In genomic region chr11:8525463-8526145, GRCm38 (mm10) we compare ENCODE assay signal across 14 mouse cellular contexts.
DNase-seq lines count a peak whose midpoint lies in the region; ATAC-seq lines count a peak whose summit lies in the region.
"Had no signal": no experiment of that assay in that cellular context is flagged by ENCODE, and none has a peak within 500 bp of the region (broad histone marks: within the 10 kb centered on the region; RNA-seq: fewer than 3 reads in every experiment).

No protein-coding gene starts in this region.

- no peak overlapping the region for H3K4me2 ChIP-seq in embryonic facial prominence, embryonic 13.5 days
- no peak overlapping the region for H3K4me2 ChIP-seq in lung, embryonic 15.5 days
- no peak overlapping the region for H3K4me2 ChIP-seq in stomach, embryonic 16.5 days (ENCODE audit: low read depth, low read length)
- H3K4me2 ChIP-seq: neural tube, embryonic 13.5 days had no signal

- WGBS in embryonic facial prominence, embryonic 13.5 days, result 52% methylated on average over 9 of the region's 9 CpGs
- 79% methylated on average over 9 of the region's 9 CpGs for WGBS in embryonic facial prominence, embryonic 10.5 days
- 32% methylated on average over 9 of the region's 9 CpGs for WGBS in lung, embryonic 15.5 days
- WGBS in stomach, embryonic 16.5 days, result 51% methylated on average over 9 of the region's 9 CpGs

- H3K36me3 ChIP-seq in embryonic facial prominence, embryonic 13.5 days, result peaks cover 85% of the 10 kb centered on the region
- H3K36me3 ChIP-seq in embryonic facial prominence, embryonic 10.5 days (replicated peaks), result peaks cover 78% of the 10 kb centered on the region
- H3K36me3 ChIP-seq in lung, embryonic 15.5 days, result peaks cover 18% of the 10 kb centered on the region
- H3K36me3 ChIP-seq in stomach, embryonic 16.5 days (ENCODE audit: control insufficient read depth, insufficient read depth, low read length), result peaks cover 6% of the 10 kb centered on the region; the same call in 1 of the 2 replicates
- H3K36me3 ChIP-seq: neural tube, embryonic 13.5 days had no signal

- ATAC-seq in embryonic facial prominence, embryonic 13.5 days (ENCODE audit: insufficient number of reproducible peaks, insufficient read depth, low FRiP score, low TSS enrichment, low read depth), result no peak
- ATAC-seq in lung, embryonic 15.5 days (ENCODE audit: borderline replicate concordance, extremely low read depth, low FRiP score, low TSS enrichment), result peak; percentile 86
- ATAC-seq in stomach, embryonic 16.5 days (ENCODE audit: insufficient read depth, low FRiP score), result no peak

- no peak for DNase-seq in embryonic facial prominence, embryonic 10.5 days (ENCODE audit: low spot score)
- peak; percentile 22 for DNase-seq in kidney, adult 9 months
- DNase-seq in kidney, adult 8-10 months, result no peak
- no peak for DNase-seq in lung, postnatal 14 days
- no peak for DNase-seq in thymus, postnatal 10 days (ENCODE audit: low spot score in 2 of 2)
- DNase-seq: cerebellum, adult 9-10 months; embryo, embryonic 11 days; gastrocnemius, postnatal 25 days; right cerebral cortex, postnatal 4 days; thymus, postnatal 25 days had no signal

- peak overlapping the region; percentile 40; the same call in 1 of the 2 replicates for H3K9ac ChIP-seq in embryonic facial prominence, embryonic 13.5 days
- H3K9ac ChIP-seq in lung, embryonic 15.5 days, result no peak overlapping the region
- H3K9ac ChIP-seq in stomach, embryonic 16.5 days (ENCODE audit: low read length), result no peak overlapping the region
- H3K9ac ChIP-seq: neural tube, embryonic 13.5 days had no signal

- H3K4me1 ChIP-seq in embryonic facial prominence, embryonic 13.5 days, result peaks cover 28% of the 10 kb centered on the region
- peaks cover 10% of the 10 kb centered on the region for H3K4me1 ChIP-seq in embryonic facial prominence, embryonic 10.5 days
- H3K4me1 ChIP-seq in lung, embryonic 15.5 days, result peaks cover 35% of the 10 kb centered on the region
- peaks cover 12% of the 10 kb centered on the region for H3K4me1 ChIP-seq in stomach, embryonic 16.5 days (ENCODE audit: control insufficient read depth, insufficient read depth, low read length)

- no peaks in the 10 kb centered on the region for H3K9me3 ChIP-seq in embryonic facial prominence, embryonic 13.5 days
- H3K9me3 ChIP-seq in embryonic facial prominence, embryonic 10.5 days, result no peaks in the 10 kb centered on the region
- H3K9me3 ChIP-seq in lung, embryonic 15.5 days, result no peaks in the 10 kb centered on the region
- no peaks in the 10 kb centered on the region for H3K9me3 ChIP-seq in stomach, embryonic 16.5 days (replicated peaks; ENCODE audit: control insufficient read depth, low read length)
- H3K9me3 ChIP-seq: neural tube, embryonic 13.5 days had no signal

- 0 out of 2 replicates have a peak overlapping the region, but pooled peaks have one; percentile 29 for H3K27ac ChIP-seq in embryonic facial prominence, embryonic 13.5 days
- no peak overlapping the region for H3K27ac ChIP-seq in embryonic facial prominence, embryonic 10.5 days (replicated peaks)
- peak overlapping the region; percentile 92 for H3K27ac ChIP-seq in lung, embryonic 15.5 days
- H3K27ac ChIP-seq in stomach, embryonic 16.5 days (ENCODE audit: low read length), result peak overlapping the region; percentile 48; the same call in 1 of the 2 replicates
- H3K27ac ChIP-seq: neural tube, embryonic 13.5 days had no signal

- H3K27me3 ChIP-seq in embryonic facial prominence, embryonic 13.5 days, result no peaks in the 10 kb centered on the region
- H3K27me3 ChIP-seq in embryonic facial prominence, embryonic 10.5 days (replicated peaks; ENCODE audit: low read depth, poor library complexity, severe bottlenecking), result no peaks in the 10 kb centered on the region
- no peaks in the 10 kb centered on the region for H3K27me3 ChIP-seq in lung, embryonic 15.5 days
- H3K27me3 ChIP-seq in stomach, embryonic 16.5 days (ENCODE audit: control insufficient read depth, insufficient read depth, low read length), result no peaks in the 10 kb centered on the region
- H3K27me3 ChIP-seq: neural tube, embryonic 13.5 days had no signal

- H3K4me3 ChIP-seq in embryonic facial prominence, embryonic 13.5 days, result no peak overlapping the region
- H3K4me3 ChIP-seq in embryonic facial prominence, embryonic 10.5 days, result no peak overlapping the region
- H3K4me3 ChIP-seq in lung, embryonic 15.5 days, result no peak overlapping the region
- H3K4me3 ChIP-seq in stomach, embryonic 16.5 days (replicated peaks; ENCODE audit: low read length), result no peak overlapping the region
- H3K4me3 ChIP-seq: neural tube, embryonic 13.5 days had no signal
